Mouse (Mus musculus) MEL (cell line): ENCODE data around the gene Mok. TPM values are rescaled to one million over a fixed set of nuclear protein-coding genes. Genes with fewer than 3 reads are reported as not detected.

Experiments
- DNase-seq: peaks from one replicate; pipeline ENCODE4 v3.0.0; 2011; ENCODE audit warnings: low read depth, low spot score
- H3K27ac ChIP-seq: 2 replicates; pipeline ENCODE4 v1.5.1; 2012; ENCODE audit warnings: low read depth, mild to moderate bottlenecking, control low read depth, low read length, moderate library complexity; ENCODE audit not compliant: control insufficient read depth
- H3K27me3 ChIP-seq, 2 experiments: fragments of 150-350 bp in 1 of 2; sonication (generic) in 1 of 2; 2 replicates each; pipeline ENCODE4 v1.6.1; 2012; ENCODE audit warnings: low read length in 2 of 2, mild to moderate bottlenecking in 2 of 2, improper control_type of control experiment in 1 of 2, moderate library complexity in 1 of 2; ENCODE audit not compliant: insufficient read depth in 2 of 2, control insufficient read depth in 1 of 2
- H3K36me3 ChIP-seq, 2 experiments: 2 replicates each; pipeline ENCODE4 v1.6.1; 2012 to 2014; ENCODE audit warnings: low read length in 2 of 2, improper control_type of control experiment in 1 of 2, inconsistent platforms in 1 of 2, mild to moderate bottlenecking in 1 of 2; ENCODE audit not compliant: insufficient read depth in 2 of 2, control insufficient read depth in 1 of 2
- H3K4me1 ChIP-seq, 2 experiments: fragments of 150-350 bp in 1 of 2; sonication (generic) in 1 of 2; 2 replicates each; pipeline ENCODE4 v1.6.1; 2012; ENCODE audit warnings: low read length in 2 of 2, improper control_type of control experiment in 1 of 2, mild to moderate bottlenecking in 1 of 2; ENCODE audit not compliant: insufficient read depth in 2 of 2, control insufficient read depth in 1 of 2
- H3K4me3 ChIP-seq, 2 experiments: fragments of 150-350 bp in 1 of 2; sonication (generic) in 1 of 2; 2 replicates each; pipeline ENCODE4 v1.5.1; 2012; ENCODE audit warnings: low read depth in 2 of 2, low read length in 2 of 2, mild to moderate bottlenecking in 2 of 2, moderate library complexity in 2 of 2, control low read depth in 1 of 2, improper control_type of control experiment in 1 of 2; ENCODE audit not compliant: control insufficient read depth in 1 of 2, insufficient read depth in 1 of 2
- H3K79me2 ChIP-seq: 2 replicates; pipeline ENCODE4 v1.6.1; 2012; ENCODE audit warnings: mild to moderate bottlenecking, low read length, moderate library complexity; ENCODE audit not compliant: control insufficient read depth, poor library complexity, insufficient read depth
- H3K9ac ChIP-seq: 2 replicates; pipeline ENCODE4 v1.6.1; 2012; ENCODE audit warnings: low read depth, mild to moderate bottlenecking, control low read depth, low read length, moderate library complexity; ENCODE audit not compliant: control insufficient read depth, poor library complexity, severe bottlenecking
- H3K9me3 ChIP-seq: fragments of 150-350 bp; sonication (generic); replicated peaks from 2 replicates; pipeline ENCODE4 v1.6.1; 2012; ENCODE audit warnings: mild to moderate bottlenecking, low read length, improper control_type of control experiment, moderate library complexity; ENCODE audit not compliant: insufficient read depth
- BHLHE40 ChIP-seq: IDR thresholded peaks from 2 replicates; pipeline ENCODE4 v1.6.1; 2012; ENCODE audit warnings: low read depth, mild to moderate bottlenecking, inconsistent platforms, low read length, improper control_type of control experiment, borderline replicate concordance
- CHD1 ChIP-seq: IDR thresholded peaks from 2 replicates; pipeline ENCODE4 v1.6.1; 2012; ENCODE audit warnings: low read depth, mild to moderate bottlenecking, inconsistent platforms, low read length, improper control_type of control experiment
- CHD2 ChIP-seq: IDR thresholded peaks from 2 replicates; pipeline ENCODE4 v1.6.1; 2011; ENCODE audit warnings: low read length, improper control_type of control experiment
- CTCF ChIP-seq, 3 experiments: IDR thresholded peaks in 2 of 3; conservative IDR thresholded peaks in 1 of 3; 2 replicates each; pipeline ENCODE4 v1.5.1; 2011 to 2012; ENCODE audit warnings: low read length in 3 of 3, low read depth in 2 of 3, mild to moderate bottlenecking in 2 of 3, improper control_type of control experiment in 1 of 3, inconsistent platforms in 1 of 3, mixed read lengths in 1 of 3, moderate library complexity in 1 of 3; ENCODE audit not compliant: control insufficient read depth in 1 of 3, insufficient read depth in 1 of 3, poor library complexity in 1 of 3, severe bottlenecking in 1 of 3
- E2F4 ChIP-seq: IDR thresholded peaks from 2 replicates; pipeline ENCODE4 v1.6.1; 2011; ENCODE audit warnings: low read depth, low read length, improper control_type of control experiment, borderline replicate concordance
- ELF1 ChIP-seq: IDR thresholded peaks from 2 replicates; pipeline ENCODE4 v1.6.1; 2014; ENCODE audit warnings: low read depth, mild to moderate bottlenecking, inconsistent platforms, low read length, improper control_type of control experiment, moderate library complexity
- EP300 ChIP-seq, 2 experiments: IDR thresholded peaks; 2 replicates each; pipeline ENCODE4 v1.6.1; 2011; ENCODE audit warnings: improper control_type of control experiment in 2 of 2, low read length in 2 of 2, low read depth in 1 of 2, mild to moderate bottlenecking in 1 of 2
- ETS1 ChIP-seq: IDR thresholded peaks from 2 replicates; pipeline ENCODE4 v1.6.1; 2012; ENCODE audit warnings: low read depth, mild to moderate bottlenecking, inconsistent platforms, low read length, improper control_type of control experiment, moderate library complexity
- GABPA ChIP-seq: IDR thresholded peaks from 2 replicates; pipeline ENCODE4 v1.6.1; 2012; ENCODE audit warnings: low read depth, mild to moderate bottlenecking, inconsistent platforms, low read length, improper control_type of control experiment, moderate library complexity
- GATA1 ChIP-seq: IDR thresholded peaks from 2 replicates; pipeline ENCODE4 v1.6.1; 2011; ENCODE audit warnings: low read depth, low read length, improper control_type of control experiment
- HCFC1 ChIP-seq: IDR thresholded peaks from 2 replicates; pipeline ENCODE4 v1.6.1; 2012; ENCODE audit warnings: low read depth, mild to moderate bottlenecking, inconsistent platforms, low read length, improper control_type of control experiment, moderate library complexity
- JUND ChIP-seq: IDR thresholded peaks from 2 replicates; pipeline ENCODE4 v1.6.1; 2011; ENCODE audit warnings: low read depth, mild to moderate bottlenecking, improper control_type of control experiment, low read length
- KAT2A ChIP-seq: conservative IDR thresholded peaks from 2 replicates; pipeline ENCODE4 v1.6.1; 2012; ENCODE audit warnings: low read depth, low read length, improper control_type of control experiment, inconsistent platforms
- MAFK ChIP-seq: IDR thresholded peaks from 2 replicates; pipeline ENCODE4 v1.6.1; 2011; ENCODE audit warnings: low read depth, mild to moderate bottlenecking, low read length, improper control_type of control experiment, borderline replicate concordance
- MAX ChIP-seq: IDR thresholded peaks from 2 replicates; pipeline ENCODE4 v1.6.1; 2011; ENCODE audit warnings: low read length, improper control_type of control experiment
- MAZ ChIP-seq: IDR thresholded peaks from 2 replicates; pipeline ENCODE4 v1.6.1; 2012; ENCODE audit warnings: low read depth, mild to moderate bottlenecking, inconsistent platforms, low read length, improper control_type of control experiment
- MEF2A ChIP-seq: IDR thresholded peaks from 2 replicates; pipeline ENCODE4 v1.6.1; 2014; ENCODE audit warnings: low read depth, mild to moderate bottlenecking, inconsistent platforms, low read length, improper control_type of control experiment; ENCODE audit not compliant: poor library complexity, insufficient replicate concordance, severe bottlenecking; ENCODE audit errors: extremely low read depth
- MXI1 ChIP-seq: IDR thresholded peaks from 2 replicates; pipeline ENCODE4 v1.6.1; 2011; ENCODE audit warnings: mild to moderate bottlenecking, low read depth, low read length, improper control_type of control experiment
- MYB ChIP-seq: IDR thresholded peaks from 2 replicates; pipeline ENCODE4 v1.6.1; 2011; ENCODE audit warnings: mild to moderate bottlenecking, low read depth, low read length, improper control_type of control experiment
- MYC ChIP-seq: IDR thresholded peaks from 2 replicates; pipeline ENCODE4 v1.6.1; 2011; ENCODE audit warnings: low read depth, mild to moderate bottlenecking, low read length, improper control_type of control experiment, moderate library complexity
- NELFE ChIP-seq: IDR thresholded peaks from 2 replicates; pipeline ENCODE4 v1.6.1; 2011; ENCODE audit warnings: low read depth, low read length, improper control_type of control experiment
- NRF1 ChIP-seq: IDR thresholded peaks from 2 replicates; pipeline ENCODE4 v1.6.1; 2014; ENCODE audit warnings: low read depth, mild to moderate bottlenecking, inconsistent platforms, low read length, improper control_type of control experiment, moderate library complexity; ENCODE audit not compliant: poor library complexity, insufficient read depth, severe bottlenecking
- POLR2A ChIP-seq, 2 experiments: IDR thresholded peaks; 2 replicates each; pipeline ENCODE4 v1.6.1; 2011 to 2012; ENCODE audit warnings: low read length in 2 of 2, mild to moderate bottlenecking in 2 of 2, control low read depth in 1 of 2, improper control_type of control experiment in 1 of 2, low read depth in 1 of 2, moderate library complexity in 1 of 2; ENCODE audit not compliant: control insufficient read depth in 1 of 2, insufficient read depth in 1 of 2, poor library complexity in 1 of 2
- POLR2AphosphoS2 ChIP-seq: IDR thresholded peaks from 2 replicates; pipeline ENCODE4 v1.6.1; 2011; ENCODE audit warnings: low read length, improper control_type of control experiment
- POLR2AphosphoS5 ChIP-seq: IDR thresholded peaks from 2 replicates; pipeline ENCODE4 v1.6.1; 2012; ENCODE audit warnings: low read depth, borderline replicate concordance, mild to moderate bottlenecking, inconsistent platforms, low read length, moderate library complexity, mixed read lengths
- RAD21 ChIP-seq: IDR thresholded peaks from 2 replicates; pipeline ENCODE4 v1.6.1; 2011; ENCODE audit warnings: mild to moderate bottlenecking, low read depth, low read length, improper control_type of control experiment
- RCOR1 ChIP-seq: IDR thresholded peaks from 2 replicates; pipeline ENCODE4 v1.6.1; 2012; ENCODE audit warnings: low read depth, mild to moderate bottlenecking, inconsistent platforms, low read length, improper control_type of control experiment
- SIN3A ChIP-seq: IDR thresholded peaks from 2 replicates; pipeline ENCODE4 v1.6.1; 2012; ENCODE audit warnings: low read length, improper control_type of control experiment, inconsistent platforms
- SMC3 ChIP-seq: IDR thresholded peaks from 2 replicates; pipeline ENCODE4 v1.6.1; 2011; ENCODE audit warnings: low read depth, low read length, improper control_type of control experiment
- TAL1 ChIP-seq: IDR thresholded peaks from 2 replicates; pipeline ENCODE4 v1.6.1; 2012; ENCODE audit warnings: mild to moderate bottlenecking, inconsistent platforms, low read length, moderate library complexity, mixed read lengths
- TBP ChIP-seq: IDR thresholded peaks from 2 replicates; pipeline ENCODE4 v1.8.0; 2011; ENCODE audit warnings: low read depth, low read length, improper control_type of control experiment
- TCF12 ChIP-seq: IDR thresholded peaks from 2 replicates; pipeline ENCODE4 v1.6.1; 2014; ENCODE audit warnings: low read depth, mild to moderate bottlenecking, inconsistent platforms, low read length, improper control_type of control experiment, moderate library complexity
- UBTF ChIP-seq: IDR thresholded peaks from 2 replicates; pipeline ENCODE4 v1.6.1; 2012; ENCODE audit warnings: low read depth, mild to moderate bottlenecking, inconsistent platforms, low read length, improper control_type of control experiment, moderate library complexity, borderline replicate concordance; ENCODE audit not compliant: insufficient read depth
- USF1 ChIP-seq: IDR thresholded peaks from 2 replicates; pipeline ENCODE4 v1.6.1; 2014; ENCODE audit warnings: low read depth, mild to moderate bottlenecking, inconsistent platforms, low read length, improper control_type of control experiment, moderate library complexity
- ZC3H11A ChIP-seq: IDR thresholded peaks from 2 replicates; pipeline ENCODE4 v1.6.1; 2012; ENCODE audit warnings: low read depth, mild to moderate bottlenecking, inconsistent platforms, low read length, improper control_type of control experiment
- ZKSCAN1 ChIP-seq: IDR thresholded peaks from 2 replicates; pipeline ENCODE4 v1.6.1; 2012; ENCODE audit warnings: low read depth, mild to moderate bottlenecking, inconsistent platforms, low read length, improper control_type of control experiment, moderate library complexity
- ZMIZ1 ChIP-seq: IDR thresholded peaks from 2 replicates; pipeline ENCODE4 v1.6.1; 2012; ENCODE audit warnings: low read depth, mild to moderate bottlenecking, inconsistent platforms, low read length, improper control_type of control experiment, moderate library complexity
- ZNF384 ChIP-seq: IDR thresholded peaks from 2 replicates; pipeline ENCODE4 v1.6.1; 2012; ENCODE audit warnings: low read depth, mild to moderate bottlenecking, inconsistent platforms, low read length, improper control_type of control experiment
- polyA plus RNA-seq, 2 experiments: library from polyadenylated mRNA; stranded (reverse) in 1 of 2; unstranded in 1 of 2; fragments of >175 nt in 1 of 2; fragments of >200 nt in 1 of 2; gene quantifications; 2 replicates each; pipeline versions ENCODE4 v1.2.1 to v1.2.4; 2012; ENCODE audit warnings: low replicate concordance in 2 of 2, low read depth in 1 of 2; ENCODE audit not compliant: insufficient read length in 2 of 2, insufficient read depth in 1 of 2, missing spikeins in 1 of 2
- total RNA-seq: library from RNA; depleted of rRNA; stranded (reverse); fragments of 300-350 nt; gene quantifications from 2 replicates; pipeline ENCODE4 v1.2.3, GENCODE M21; 2012

Gene Mok
- total and polyA plus RNA-seq, 3 experiments: 0.39 to 1.6 TPM; not detected in 1

GRCm38 (mm10) chr12:110851414-110851813 is 10.7 kb upstream of the Mok start:
- Histone ChIP-seq H3K4me3 (peak overlapping the region; percentile 81 to 92), H3K4me1 (peaks cover 4 to 30% of the 10 kb centered on the region in 2 experiments; a peak in 3 of 4 replicates), H3K27me3 (no peaks in the 10 kb centered on the region), H3K36me3 (peaks cover 0 to 8% of the 10 kb centered on the region in 2 experiments; a peak in 1 of 4 replicates), H3K79me2 (peaks cover 6% of the 10 kb centered on the region; the same call in 1 of the 2 replicates), H3K9me3 (no peaks in the 10 kb centered on the region), H3K9ac (peak overlapping the region; percentile 94), H3K27ac (peak overlapping the region; percentile 57)
- DNase-seq: peak; percentile 86
- TF ChIP-seq USF1: peak; percentile 74
- peak; percentile 45; the same call in 1 of the 2 replicates for TF ChIP-seq TCF12
- no peak for TF ChIP-seq SMC3
- peak; percentile 56; the same call in 1 of the 2 replicates for TF ChIP-seq ETS1
- peak; percentile 63 for TF ChIP-seq RCOR1
- TF ChIP-seq ZNF384: no peak
- TF ChIP-seq MAX: peak; percentile 78
- no peak for TF ChIP-seq MEF2A
- TF ChIP-seq POLR2AphosphoS2: no peak
- TF ChIP-seq CHD2: no peak
- no peak for TF ChIP-seq RAD21
- TF ChIP-seq CHD1: no peak
- no peak for TF ChIP-seq ZKSCAN1
- TF ChIP-seq MAFK: no peak
- TF ChIP-seq MYC: peak; percentile 59; the same call in 1 of the 2 replicates
- TF ChIP-seq NELFE: no peak
- TF ChIP-seq POLR2A (IDR thresholded peaks at IDR 0.05; ENCODE audit: control insufficient read depth in 1 of 2, insufficient read depth in 1 of 2, low read depth in 1 of 2, low read length in 2 of 2, poor library complexity in 1 of 2): 0 out of 4 replicates have a peak, but pooled peaks of 1 of the 2 experiments have one; percentile 23
- TF ChIP-seq MXI1: peak; percentile 96
- TF ChIP-seq UBTF: 0 out of 2 replicates have a peak, but pooled peaks have one; percentile 70
- peak; percentile 14 to 36; a peak in 2 of 4 replicates for TF ChIP-seq EP300 (IDR thresholded peaks at IDR 0.05; ENCODE audit: low read depth in 1 of 2, low read length in 2 of 2)
- no peak for TF ChIP-seq KAT2A
- TF ChIP-seq ELF1: no peak
- TF ChIP-seq MAZ: no peak
- peak; percentile 52 for TF ChIP-seq TAL1
- 0 out of 2 replicates have a peak, but pooled peaks have one; percentile 13 for TF ChIP-seq GATA1
- TF ChIP-seq ZC3H11A: no peak
- peak; percentile 39; the same call in 1 of the 2 replicates for TF ChIP-seq HCFC1
- TF ChIP-seq E2F4: no peak
- no peak for TF ChIP-seq CTCF (IDR thresholded peaks at IDR 0.05 in 2 of 3, conservative IDR thresholded peaks at IDR 0.05 in 1 of 3; ENCODE audit: control insufficient read depth in 1 of 3, insufficient read depth in 1 of 3, low read depth in 2 of 3, low read length in 3 of 3, poor library complexity in 1 of 3, severe bottlenecking in 1 of 3)
- TF ChIP-seq JUND: no peak
- no peak for TF ChIP-seq BHLHE40
- TF ChIP-seq ZMIZ1: no peak
- peak; percentile 88 for TF ChIP-seq SIN3A
- no peak for TF ChIP-seq GABPA
- no peak for TF ChIP-seq MYB
- TF ChIP-seq POLR2AphosphoS5: no peak
- no peak for TF ChIP-seq NRF1
- peak; percentile 44; the same call in 1 of the 2 replicates for TF ChIP-seq TBP
